Mouse (Mus musculus) ovary, postnatal 14 days (tissue): ENCODE measurements around the gene Gm7879.

Experiments used
- DNase-seq: peaks from one replicate; pipeline ENCODE4 v3.0.0; 2022; ENCODE audit warnings: low spot score

Gm7879 gene

DNA sequence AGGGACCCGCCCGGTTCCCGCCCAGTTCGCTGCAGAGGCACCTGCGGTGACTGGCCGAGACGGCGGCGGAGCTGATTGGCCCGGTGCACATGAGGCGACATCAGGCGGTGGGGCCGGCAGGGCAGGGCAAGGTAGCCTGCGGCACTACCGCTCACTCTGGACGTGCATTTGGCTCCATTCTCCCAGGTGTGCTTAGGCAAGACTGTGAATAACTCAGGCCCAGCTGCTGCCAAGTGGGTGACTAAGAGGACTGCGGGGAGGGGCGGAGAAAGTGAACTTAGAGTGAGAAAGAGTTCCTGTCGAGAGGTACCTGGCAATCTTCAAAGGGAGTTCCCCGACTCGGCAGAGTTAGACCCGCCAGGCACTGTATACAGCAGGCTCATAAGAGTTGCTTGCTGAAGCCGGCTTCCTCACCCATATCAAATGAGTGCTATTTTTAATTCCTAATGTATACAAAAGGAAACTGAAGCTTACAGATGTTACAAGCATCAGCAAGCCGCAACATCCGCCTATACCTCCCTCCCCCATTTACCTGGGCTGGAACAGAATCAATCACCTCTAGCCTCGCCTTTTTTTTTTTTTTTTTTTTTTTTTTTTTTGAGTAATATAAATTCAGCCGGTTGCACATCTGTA is 35.3 kb downstream of the Gm7879 start:
- DNase-seq = peak; percentile 33

DNA sequence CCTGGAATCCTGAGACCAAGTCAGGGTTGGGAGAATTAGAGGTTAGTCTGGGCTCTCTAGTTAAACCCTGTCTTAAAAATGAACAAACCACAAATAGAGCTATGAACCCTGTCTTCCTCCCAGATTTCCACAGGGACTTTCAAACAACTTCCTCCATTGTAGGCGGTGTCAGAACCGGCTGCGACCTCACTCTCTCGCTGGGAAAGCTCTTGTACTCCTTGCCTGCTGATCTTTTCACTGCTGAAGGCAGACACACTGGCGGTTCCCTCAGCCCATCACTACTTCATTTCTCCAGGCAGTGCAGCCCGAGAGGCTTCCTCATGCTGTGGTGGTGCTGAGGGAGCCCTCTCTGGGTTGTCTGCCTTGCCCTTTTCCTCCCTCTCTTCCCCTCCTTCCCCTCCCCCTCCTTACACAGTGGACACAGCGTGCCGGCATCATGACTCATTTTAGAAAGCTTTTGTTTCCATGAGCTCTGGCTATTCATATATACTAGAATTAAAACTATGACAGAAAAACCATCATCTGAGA is 35.9 kb downstream of the Gm7879 start:
- DNase-seq = no peak

DNA sequence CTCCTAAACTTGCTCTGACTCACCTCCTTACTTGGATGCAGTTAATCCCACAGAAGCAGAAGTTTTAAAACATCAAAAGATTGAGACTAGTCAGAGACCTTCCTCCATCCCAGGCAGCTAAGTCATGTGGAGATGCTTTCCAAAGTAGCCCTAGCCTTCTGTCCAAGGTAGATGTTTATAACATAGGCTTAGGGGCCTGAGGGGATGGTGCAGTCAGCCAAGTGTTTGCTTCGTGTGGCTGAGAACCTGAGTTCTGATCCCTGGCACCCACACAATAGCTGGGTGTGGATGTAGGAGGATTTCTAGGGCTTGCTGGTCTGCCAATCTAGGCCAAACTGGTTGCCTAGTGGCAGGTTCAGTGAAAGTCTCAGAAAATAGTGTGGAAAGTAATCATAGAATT is 40.3 kb downstream of the Gm7879 start:
- no peak for DNase-seq

DNA sequence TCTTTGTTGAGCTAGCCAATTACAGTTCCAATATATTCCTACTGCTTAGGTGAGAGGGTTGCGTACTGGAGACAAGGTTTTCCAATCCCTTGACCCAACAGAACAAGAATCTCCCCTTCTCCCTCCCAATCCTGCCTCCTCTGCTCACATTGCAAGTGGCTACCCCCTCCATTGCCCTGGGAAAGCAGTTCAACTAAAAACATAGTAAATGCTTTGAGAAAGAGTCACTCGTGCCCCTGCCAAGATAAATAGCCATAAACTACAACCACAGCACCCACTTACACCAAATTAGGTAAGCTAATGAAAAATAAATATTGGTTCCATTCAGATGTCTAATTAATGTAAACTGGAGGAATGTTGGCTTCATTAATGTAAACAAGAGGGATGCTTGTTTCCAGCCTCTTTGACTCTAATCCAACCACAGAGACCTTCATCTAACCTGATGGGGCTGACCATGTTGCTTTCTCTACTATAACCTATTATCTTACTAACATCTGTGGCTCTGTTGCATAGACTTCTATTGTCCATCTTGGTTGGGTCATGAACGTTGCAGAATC is 47.0 kb downstream of the Gm7879 start:
- DNase-seq = no peak

DNA sequence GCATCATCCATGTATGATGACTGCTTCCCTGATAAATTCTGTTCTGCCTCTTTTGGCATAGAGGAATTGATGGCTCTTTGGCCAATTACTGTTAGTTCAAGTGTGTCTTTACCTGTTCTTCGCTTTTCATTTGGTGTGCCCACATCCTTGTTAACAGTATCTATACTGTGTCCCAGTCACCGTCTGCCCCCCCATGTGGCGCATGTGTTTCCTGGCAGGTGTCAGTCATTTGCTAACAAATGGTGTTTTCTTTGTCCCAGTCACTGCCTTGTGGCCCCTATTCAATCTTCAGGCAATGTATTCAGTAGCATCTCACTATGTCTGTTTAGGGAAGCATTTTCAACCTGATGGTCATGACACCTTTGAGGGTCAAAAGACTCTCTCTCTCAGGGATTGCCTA is 48.1 kb downstream of the Gm7879 start:
- no peak for DNase-seq
